Mouse (Mus musculus) midbrain, embryonic 14.5 days (tissue): ENCODE measurements around the gene Cyba. TPM values are rescaled to one million over a fixed set of nuclear protein-coding genes. Genes with fewer than 3 reads are reported as not detected.
A peak's percentile ranks its signal among the peaks of the same experiment; 100 is the strongest.

Experiments
- ATAC-seq: fragments of 200-750 bp; cut with Nextera tagmentation; 2 replicates; pipeline ENCODE4 v1.8.0; 2017; ENCODE audit warnings: moderate number of reproducible peaks, moderate library complexity; ENCODE audit not compliant: low FRiP score, low TSS enrichment
- DNase-seq: peaks from one replicate; pipeline ENCODE4 v3.0.0-alpha.2; 2015
- H3K27ac ChIP-seq: fragments of 300-500 bp; sonication (generic); replicated peaks from 2 replicates; pipeline ENCODE4 v1.5.1; 2014; ENCODE audit warnings: mild to moderate bottlenecking, low read depth, low read length, moderate library complexity
- H3K27me3 ChIP-seq: fragments of 300-500 bp; sonication (generic); 2 replicates; pipeline ENCODE4 v1.6.1; 2014; ENCODE audit warnings: low read length, control low read depth, mixed read lengths; ENCODE audit not compliant: control insufficient read depth, insufficient read depth
- H3K36me3 ChIP-seq: fragments of 300-500 bp; sonication (generic); 2 replicates; pipeline ENCODE4 v1.6.1; 2014; ENCODE audit warnings: low read length, control low read depth; ENCODE audit not compliant: control insufficient read depth, insufficient read depth
- H3K4me1 ChIP-seq: fragments of 300-500 bp; sonication (generic); 2 replicates; pipeline ENCODE4 v1.6.1; 2014; ENCODE audit warnings: mild to moderate bottlenecking, antibody characterized with exemption, low read length, control low read depth; ENCODE audit not compliant: control insufficient read depth, insufficient read depth
- H3K4me2 ChIP-seq: fragments of 300-500 bp; sonication (generic); 2 replicates; pipeline ENCODE4 v1.6.1; 2014; ENCODE audit warnings: mild to moderate bottlenecking, low read length, moderate library complexity
- H3K4me3 ChIP-seq: fragments of 300-500 bp; sonication (generic); replicated peaks from 2 replicates; pipeline ENCODE4 v1.5.1; 2014; ENCODE audit warnings: low read depth, low read length
- H3K9ac ChIP-seq: fragments of 300-500 bp; sonication (generic); replicated peaks from 2 replicates; pipeline ENCODE4 v1.6.1; 2014; ENCODE audit warnings: mild to moderate bottlenecking, low read length, moderate library complexity
- H3K9me3 ChIP-seq: fragments of 300-500 bp; sonication (generic); 2 replicates; pipeline ENCODE4 v1.6.1; 2016; ENCODE audit warnings: low read length, control low read depth, mixed read lengths; ENCODE audit not compliant: control insufficient read depth
- WGBS: fragments of 180-500 bp; shearing (Covaris S2); extraction: QIAGEN DNeasy Blood & Tissue Kit; methylation state at CpG from one replicate; pipeline ENCODE4 v1.1.7; 2014; 5-methylcytosine and 5-hydroxymethylcytosine counted together
- polyA plus RNA-seq: library from polyadenylated mRNA; unstranded; fragments of >200 nt; fragmentation: Nextera tagmentation; extraction: Ambion mirVana; gene quantifications from 2 replicates; pipeline ENCODE4 v1.2.1, GENCODE M21; 2014

Cyba gene
- polyA plus RNA-seq, 1 experiment from 2014 or later: 36.2 TPM

- Histone ChIP-seq H3K27me3 (no peaks in the 10 kb centered on the region), H3K4me1 (no peaks in the 10 kb centered on the region), H3K9me3 (no peaks in the 10 kb centered on the region), H3K27ac (no peak overlapping the region), H3K4me3 (no peak overlapping the region), H3K36me3 (peaks cover 51% of the 10 kb centered on the region), H3K9ac (no peak overlapping the region), H3K4me2 (no peak overlapping the region)
- 92% methylated on average over 13 of the region's 13 CpGs for WGBS
- no peak for DNase-seq
- no peak for ATAC-seq
Observed at GRCm38 (mm10) chr8:122467816-122468215, 35.1 kb upstream of the Cyba start.

GRCm38 (mm10) chr8:122464985-122465384, 32.3 kb upstream of the Cyba start:
- peaks cover 40% of the 10 kb centered on the region for H3K36me3 ChIP-seq
- DNase-seq: no peak
- no peaks in the 10 kb centered on the region for H3K9me3 ChIP-seq
- H3K27ac ChIP-seq: no peak overlapping the region
- peaks cover 27% of the 10 kb centered on the region for H3K27me3 ChIP-seq
- peaks cover 6% of the 10 kb centered on the region; the same call in 1 of the 2 replicates for H3K4me1 ChIP-seq
- no peak overlapping the region for H3K4me2 ChIP-seq
- ATAC-seq: no peak
- WGBS: 77% methylated on average over 7 of the region's 7 CpGs
- no peak overlapping the region for H3K4me3 ChIP-seq
- H3K9ac ChIP-seq: no peak overlapping the region

GRCm38 (mm10) chr8:122463651-122464640, 31.2 kb upstream of the Cyba start:
- Histone ChIP-seq H3K4me2 (no peak overlapping the region), H3K4me3 (no peak overlapping the region), H3K4me1 (peaks cover 6% of the 10 kb centered on the region; the same call in 1 of the 2 replicates), H3K36me3 (peaks cover 32% of the 10 kb centered on the region), H3K27ac (no peak overlapping the region), H3K9me3 (no peaks in the 10 kb centered on the region), H3K27me3 (peaks cover 34% of the 10 kb centered on the region), H3K9ac (no peak overlapping the region)
- no peak for DNase-seq
- no peak for ATAC-seq
- 69% methylated on average over 12 of the region's 12 CpGs for WGBS

- H3K27me3 ChIP-seq: peaks cover 41% of the 10 kb centered on the region
- no peaks in the 10 kb centered on the region for H3K9me3 ChIP-seq
- no peak overlapping the region for H3K4me2 ChIP-seq
Observed at GRCm38 (mm10) chr8:122462510-122462909, 29.8 kb upstream of the Cyba start.

GRCm38 (mm10) chr8:122461473-122462148, 28.9 kb upstream of the Cyba start:
- H3K36me3 ChIP-seq: peaks cover 9% of the 10 kb centered on the region
- peaks cover 6% of the 10 kb centered on the region; the same call in 1 of the 2 replicates for H3K4me1 ChIP-seq
- DNase-seq (no peak), ATAC-seq (no peak)
- H3K27me3 ChIP-seq: peaks cover 41% of the 10 kb centered on the region
- H3K4me3 ChIP-seq: no peak overlapping the region
- no peaks in the 10 kb centered on the region for H3K9me3 ChIP-seq
- 69% methylated on average over 11 of the region's 11 CpGs for whole genome bisulfite sequencing
- no peak overlapping the region for H3K27ac ChIP-seq
- H3K4me2 ChIP-seq: no peak overlapping the region
- H3K9ac ChIP-seq: no peak overlapping the region

More at GRCm38 (mm10) chr8:122462510-122462909, 29.8 kb upstream of the Cyba start:
- WGBS: 72% methylated on average over 8 of the region's 8 CpGs
- H3K36me3 ChIP-seq: peaks cover 18% of the 10 kb centered on the region
- H3K27ac ChIP-seq: no peak overlapping the region
- H3K4me1 ChIP-seq: peaks cover 6% of the 10 kb centered on the region; the same call in 1 of the 2 replicates
- H3K9ac ChIP-seq: no peak overlapping the region
- DNase-seq: no peak
- H3K4me3 ChIP-seq: no peak overlapping the region
- ATAC-seq: no peak

GRCm38 (mm10) chr8:122460524-122461472, 28.1 kb upstream of the Cyba start, which contains the start of gene Snai3:
Gene Snai3, minus strand, starts transcription at chr8:122460733.
- peak; percentile 54 for DNase-seq

GRCm38 (mm10) chr8:122459990-122460389, 27.3 kb upstream of the Cyba start:
- Histone ChIP-seq H3K4me2 (peak overlapping the region; percentile 61; the same call in 1 of the 2 replicates), H3K36me3 (no peaks in the 10 kb centered on the region), H3K4me1 (peaks cover 6% of the 10 kb centered on the region; the same call in 1 of the 2 replicates), H3K4me3 (peak overlapping the region; percentile 31), H3K9ac (no peak overlapping the region), H3K27me3 (peaks cover 41% of the 10 kb centered on the region), H3K27ac (no peak overlapping the region), H3K9me3 (no peaks in the 10 kb centered on the region)
- ATAC-seq (no peak), DNase-seq (no peak)
- 28% methylated on average over 7 of the region's 7 CpGs for WGBS

More at GRCm38 (mm10) chr8:122460524-122461472, 28.1 kb upstream of the Cyba start, which contains the start of gene Snai3:
- H3K4me3 ChIP-seq: peak within 1 kb of the TSS; percentile 31
- ATAC-seq: no peak
- peak within 1 kb of the TSS; percentile 16; the same call in 1 of the 2 replicates for H3K9ac ChIP-seq
- H3K4me2 ChIP-seq: peak within 1 kb of the TSS; percentile 61
- peaks cover 6% of the 10 kb centered on the region; the same call in 1 of the 2 replicates for H3K4me1 ChIP-seq
- H3K9me3 ChIP-seq: no peaks in the 10 kb centered on the region
- H3K27ac ChIP-seq: no peak within 1 kb of the TSS
- WGBS: 4% methylated on average over 56 of the region's 56 CpGs
- peaks cover under 1% of the 10 kb centered on the region for H3K36me3 ChIP-seq
- peaks cover 41% of the 10 kb centered on the region for H3K27me3 ChIP-seq
